Mouse (Mus musculus) kidney, embryonic 16.5 days (tissue): ENCODE results near the gene Robo2. TPM values are rescaled to one million over a fixed set of nuclear protein-coding genes. Genes with fewer than 3 reads are reported as not detected.
A peak's percentile ranks its signal among the peaks of the same experiment; 100 is the strongest.

Experiments
- ATAC-seq: fragments of 200-750 bp; cut with Nextera tagmentation; 2 replicates; pipeline ENCODE4 v1.8.0; 2017; ENCODE audit warnings: moderate TSS enrichment; ENCODE audit not compliant: low FRiP score, low TSS enrichment
- H3K27ac ChIP-seq: fragments of 300-500 bp; sonication (generic); 2 replicates; pipeline ENCODE4 v1.5.1; 2014; ENCODE audit warnings: low read length
- H3K27me3 ChIP-seq: fragments of 300-500 bp; sonication (generic); 2 replicates; pipeline ENCODE4 v1.6.1; 2014; ENCODE audit warnings: low read length, control low read depth, mixed read lengths; ENCODE audit not compliant: insufficient read depth
- H3K36me3 ChIP-seq: fragments of 300-500 bp; sonication (generic); 2 replicates; pipeline ENCODE4 v1.6.1; 2014; ENCODE audit warnings: low read length, control low read depth, mixed read lengths; ENCODE audit not compliant: insufficient read depth
- H3K4me1 ChIP-seq: fragments of 300-500 bp; sonication (generic); 2 replicates; pipeline ENCODE4 v1.6.1; 2014; ENCODE audit warnings: low read length, control low read depth, mixed read lengths; ENCODE audit not compliant: insufficient read depth
- H3K4me2 ChIP-seq: fragments of 300-500 bp; sonication (generic); replicated peaks from 2 replicates; pipeline ENCODE4 v1.6.1; 2014; ENCODE audit warnings: low read depth, low read length
- H3K4me3 ChIP-seq: fragments of 300-500 bp; sonication (generic); 2 replicates; pipeline ENCODE4 v1.5.1; 2014; ENCODE audit warnings: mild to moderate bottlenecking, low read length
- H3K9ac ChIP-seq: fragments of 300-500 bp; sonication (generic); replicated peaks from 2 replicates; pipeline ENCODE4 v1.6.1; 2014; ENCODE audit warnings: low read length
- H3K9me3 ChIP-seq: fragments of 300-500 bp; sonication (generic); 2 replicates; pipeline ENCODE4 v1.6.1; 2016; ENCODE audit warnings: low read length, control low read depth
- WGBS: fragments of 180-500 bp; shearing (Covaris S2); extraction: QIAGEN DNeasy Blood & Tissue Kit; methylation state at CpG from one replicate; pipeline ENCODE4 v1.1.7; 2014; 5-methylcytosine and 5-hydroxymethylcytosine counted together
- polyA plus RNA-seq: library from polyadenylated mRNA; unstranded; fragments of >200 nt; fragmentation: Nextera tagmentation; extraction: Ambion mirVana; gene quantifications from 2 replicates; pipeline ENCODE4 v1.2.1, GENCODE M21; 2015

Gene Robo2
- polyA plus RNA-seq, 1 experiment from 2014 or later, result 83.4 TPM

- H3K4me2 ChIP-seq, result no peak overlapping the region
- no peak overlapping the region for H3K27ac ChIP-seq
- no peak overlapping the region for H3K9ac ChIP-seq
- H3K4me1 ChIP-seq, result no peaks in the 10 kb centered on the region
- no peak for ATAC-seq
- no peaks in the 10 kb centered on the region for H3K36me3 ChIP-seq
- 83% methylated on average over 3 of the region's 3 CpGs for WGBS
- no peaks in the 10 kb centered on the region for H3K9me3 ChIP-seq
- no peak overlapping the region for H3K4me3 ChIP-seq
- no peaks in the 10 kb centered on the region for H3K27me3 ChIP-seq
These were observed 405.9 kb downstream of the Robo2 start for GRCm38 (mm10) chr16:74005767-74006166.

GRCm38 (mm10) chr16:74001331-74001730 lies 410.3 kb downstream of the Robo2 start:
- Histone ChIP-seq H3K27me3 (no peaks in the 10 kb centered on the region), H3K4me1 (no peaks in the 10 kb centered on the region), H3K4me2 (no peak overlapping the region), H3K9ac (no peak overlapping the region), H3K9me3 (no peaks in the 10 kb centered on the region), H3K27ac (no peak overlapping the region), H3K4me3 (no peak overlapping the region), H3K36me3 (no peaks in the 10 kb centered on the region)
- 65% methylated on average over 2 of the region's 2 CpGs for WGBS
- ATAC-seq, result no peak

GRCm38 (mm10) chr16:73991212-73991611 lies 420.4 kb downstream of the Robo2 start:
- Histone ChIP-seq H3K27ac (no peak overlapping the region), H3K4me1 (no peaks in the 10 kb centered on the region), H3K9ac (no peak overlapping the region), H3K4me2 (no peak overlapping the region), H3K27me3 (no peaks in the 10 kb centered on the region), H3K36me3 (no peaks in the 10 kb centered on the region), H3K9me3 (no peaks in the 10 kb centered on the region), H3K4me3 (no peak overlapping the region)
- 54% methylated on average over 6 of the region's 6 CpGs for WGBS
- ATAC-seq, result no peak; the same call in 1 of the 2 replicates

- no peak for ATAC-seq
- Histone ChIP-seq H3K9me3 (no peaks in the 10 kb centered on the region), H3K4me1 (no peaks in the 10 kb centered on the region), H3K4me2 (no peak overlapping the region), H3K27me3 (no peaks in the 10 kb centered on the region), H3K9ac (no peak overlapping the region), H3K27ac (no peak overlapping the region), H3K36me3 (no peaks in the 10 kb centered on the region), H3K4me3 (no peak overlapping the region)
- 89% methylated on average over 7 of the region's 7 CpGs for whole genome bisulfite sequencing
These were observed 442.1 kb downstream of the Robo2 start for GRCm38 (mm10) chr16:73969573-73969972.

GRCm38 (mm10) chr16:73964366-73964926 lies 447.2 kb downstream of the Robo2 start:
- H3K4me1 ChIP-seq, result peaks cover 4% of the 10 kb centered on the region; the same call in 1 of the 2 replicates
- peak overlapping the region; percentile 58; the same call in 1 of the 2 replicates for H3K27ac ChIP-seq
- H3K4me2 ChIP-seq, result no peak overlapping the region
- no peaks in the 10 kb centered on the region for H3K36me3 ChIP-seq
- H3K9ac ChIP-seq, result no peak overlapping the region
- H3K4me3 ChIP-seq, result no peak overlapping the region
- H3K9me3 ChIP-seq, result no peaks in the 10 kb centered on the region
- WGBS, result 23% methylated on average over 5 of the region's 5 CpGs
- peak; percentile 72 for ATAC-seq
- no peaks in the 10 kb centered on the region for H3K27me3 ChIP-seq

GRCm38 (mm10) chr16:73959479-73959970 lies 452.1 kb downstream of the Robo2 start:
- Histone ChIP-seq H3K27ac (peak overlapping the region; percentile 37; the same call in 1 of the 2 replicates), H3K9ac (no peak overlapping the region), H3K9me3 (no peaks in the 10 kb centered on the region), H3K4me3 (no peak overlapping the region), H3K27me3 (no peaks in the 10 kb centered on the region), H3K36me3 (no peaks in the 10 kb centered on the region), H3K4me1 (peaks cover 7% of the 10 kb centered on the region; the same call in 1 of the 2 replicates), H3K4me2 (no peak overlapping the region)
- 51% methylated on average over 6 of the region's 6 CpGs for WGBS
- no peak for ATAC-seq

- Histone ChIP-seq H3K27ac (peak overlapping the region; percentile 65), H3K4me3 (no peak overlapping the region), H3K9ac (no peak overlapping the region), H3K4me1 (peaks cover 6% of the 10 kb centered on the region; the same call in 1 of the 2 replicates), H3K4me2 (no peak overlapping the region), H3K9me3 (no peaks in the 10 kb centered on the region), H3K27me3 (no peaks in the 10 kb centered on the region), H3K36me3 (no peaks in the 10 kb centered on the region)
- ATAC-seq, result peak; percentile 55; the same call in 1 of the 2 replicates
- 38% methylated on average over 1 of the region's 1 CpGs for WGBS
These were observed 453.1 kb downstream of the Robo2 start for GRCm38 (mm10) chr16:73958524-73958846.

- no peak overlapping the region for H3K4me2 ChIP-seq
- H3K27me3 ChIP-seq, result no peaks in the 10 kb centered on the region
- H3K36me3 ChIP-seq, result no peaks in the 10 kb centered on the region
- peak; percentile 84 for ATAC-seq
- H3K9ac ChIP-seq, result no peak overlapping the region
- H3K9me3 ChIP-seq, result no peaks in the 10 kb centered on the region
- H3K4me3 ChIP-seq, result no peak overlapping the region
- H3K27ac ChIP-seq, result peak overlapping the region; percentile 65
- 26% methylated on average over 3 of the region's 3 CpGs for WGBS
- H3K4me1 ChIP-seq, result peaks cover 3% of the 10 kb centered on the region; the same call in 1 of the 2 replicates
These were observed 453.7 kb downstream of the Robo2 start for GRCm38 (mm10) chr16:73957675-73958523.

- Histone ChIP-seq H3K27me3 (no peaks in the 10 kb centered on the region), H3K36me3 (no peaks in the 10 kb centered on the region), H3K4me3 (no peak overlapping the region), H3K27ac (no peak overlapping the region), H3K4me1 (peaks cover 8% of the 10 kb centered on the region), H3K4me2 (no peak overlapping the region), H3K9ac (no peak overlapping the region), H3K9me3 (no peaks in the 10 kb centered on the region)
- ATAC-seq, result no peak
- 91% methylated on average over 6 of the region's 6 CpGs for whole genome bisulfite sequencing
These were observed 465.5 kb downstream of the Robo2 start for GRCm38 (mm10) chr16:73946171-73946570.

- no peak for ATAC-seq
- Histone ChIP-seq H3K4me1 (no peaks in the 10 kb centered on the region), H3K4me2 (no peak overlapping the region), H3K9me3 (no peaks in the 10 kb centered on the region), H3K27ac (no peak overlapping the region), H3K27me3 (no peaks in the 10 kb centered on the region), H3K4me3 (no peak overlapping the region), H3K36me3 (no peaks in the 10 kb centered on the region), H3K9ac (no peak overlapping the region)
- WGBS, result 80% methylated on average over 1 of the region's 1 CpGs
These were observed 471.4 kb downstream of the Robo2 start for GRCm38 (mm10) chr16:73940211-73940541.
